ENCODE assay signal across 8 mouse cellular contexts in genomic region chr8:84985684-84986378, GRCm38 (mm10). TPM values are rescaled to one million over a fixed set of nuclear protein-coding genes. Genes with fewer than 3 reads are reported as not detected.
DNase-seq lines count a peak whose midpoint lies in the region; ATAC-seq lines count a peak whose summit lies in the region.

No protein-coding gene starts in this region.

- H3K27me3 ChIP-seq in forebrain, embryonic 11.5 days (ENCODE audit: control insufficient read depth, insufficient read depth, low read length), result peaks cover 12% of the 10 kb centered on the region; the same call in 1 of the 2 replicates
- H3K27me3 ChIP-seq in heart, embryonic 16.5 days (ENCODE audit: control insufficient read depth, insufficient read depth, low read length), result no peaks in the 10 kb centered on the region
- H3K27me3 ChIP-seq in liver, embryonic 15.5 days, result no peaks in the 10 kb centered on the region
- H3K27me3 ChIP-seq in neural tube, embryonic 11.5 days (ENCODE audit: control insufficient read depth, insufficient read depth, low read length), result peaks cover 10% of the 10 kb centered on the region

- H3K27ac ChIP-seq in forebrain, embryonic 11.5 days (ENCODE audit: low read depth, low read length), result no peak overlapping the region
- H3K27ac ChIP-seq in heart, embryonic 16.5 days (ENCODE audit: low read length), result peak overlapping the region; percentile 72
- peak overlapping the region; percentile 83 for H3K27ac ChIP-seq in liver, embryonic 15.5 days (replicated peaks)
- H3K27ac ChIP-seq in neural tube, embryonic 11.5 days (ENCODE audit: low read depth, low read length), result no peak overlapping the region

- peaks cover 22% of the 10 kb centered on the region for H3K4me1 ChIP-seq in forebrain, embryonic 11.5 days (replicated peaks; ENCODE audit: control insufficient read depth, insufficient read depth, low read length)
- H3K4me1 ChIP-seq in heart, embryonic 16.5 days (ENCODE audit: control insufficient read depth, insufficient read depth, low read length), result peaks cover 36% of the 10 kb centered on the region
- peaks cover 94% of the 10 kb centered on the region for H3K4me1 ChIP-seq in liver, embryonic 15.5 days (replicated peaks)
- peaks cover 20% of the 10 kb centered on the region for H3K4me1 ChIP-seq in neural tube, embryonic 11.5 days (ENCODE audit: control insufficient read depth, insufficient read depth, low read length)

- under 1% methylated on average over 51 of the region's 53 CpGs for WGBS in forebrain, embryonic 11.5 days
- under 1% methylated on average over 53 of the region's 53 CpGs for WGBS in heart, embryonic 16.5 days
- under 1% methylated on average over 53 of the region's 53 CpGs for WGBS in liver, embryonic 15.5 days (ENCODE audit: insufficient replicate concordance)
- WGBS in neural tube, embryonic 11.5 days, result under 1% methylated on average over 53 of the region's 53 CpGs

- H3K36me3 ChIP-seq in forebrain, embryonic 11.5 days (ENCODE audit: control insufficient read depth, insufficient read depth, low read length), result no peaks in the 10 kb centered on the region
- H3K36me3 ChIP-seq in heart, embryonic 16.5 days (ENCODE audit: control insufficient read depth, insufficient read depth), result no peaks in the 10 kb centered on the region
- H3K36me3 ChIP-seq in liver, embryonic 15.5 days (replicated peaks), result no peaks in the 10 kb centered on the region
- no peaks in the 10 kb centered on the region for H3K36me3 ChIP-seq in neural tube, embryonic 11.5 days (ENCODE audit: control insufficient read depth, insufficient read depth, low read length)

- DNase-seq in CD4-positive helper T cell, adult 2 months (ENCODE audit: low read depth, low spot score), result peak; percentile 99
- DNase-seq in brain, embryonic 18.5 days (ENCODE audit: low read depth, low spot score), result peak; percentile 84
- peak; percentile 89 for DNase-seq in forebrain, embryonic 11.5 days (ENCODE audit: low spot score)
- DNase-seq in kidney, postnatal 36 days, result peak; percentile 96
- peak; percentile 81 for DNase-seq in neural tube, embryonic 11.5 days (ENCODE audit: low spot score)
- peak; percentile 86 for DNase-seq in testis, postnatal 14 days (ENCODE audit: low spot score)

- H3K4me3 ChIP-seq in forebrain, embryonic 11.5 days (ENCODE audit: low read depth, low read length), result peak overlapping the region; percentile 44
- peak overlapping the region; percentile 66 for H3K4me3 ChIP-seq in heart, embryonic 16.5 days (ENCODE audit: low read length)
- H3K4me3 ChIP-seq in liver, embryonic 15.5 days (replicated peaks), result peak overlapping the region; percentile 62
- peak overlapping the region; percentile 43 for H3K4me3 ChIP-seq in neural tube, embryonic 11.5 days (ENCODE audit: low read depth, low read length)

- peak overlapping the region; percentile 99 for H3K4me2 ChIP-seq in forebrain, embryonic 11.5 days (ENCODE audit: low read depth, low read length, severe bottlenecking)
- H3K4me2 ChIP-seq in heart, embryonic 16.5 days (ENCODE audit: low read depth, low read length), result peak overlapping the region; percentile 97
- H3K4me2 ChIP-seq in liver, embryonic 15.5 days, result peak overlapping the region; percentile 99
- H3K4me2 ChIP-seq in neural tube, embryonic 11.5 days (ENCODE audit: low read depth), result peak overlapping the region; percentile 97

- ATAC-seq in forebrain, embryonic 11.5 days (replicated peaks; ENCODE audit: low FRiP score), result peak; percentile 26
- peak; percentile 26; the same call in 1 of the 2 replicates for ATAC-seq in heart, embryonic 16.5 days (replicated peaks; ENCODE audit: extremely low read depth, insufficient read depth, low FRiP score)
- ATAC-seq in liver, embryonic 15.5 days (ENCODE audit: insufficient read depth), result peak; percentile 4; the same call in 1 of the 2 replicates
- no peak for ATAC-seq in neural tube, embryonic 11.5 days (ENCODE audit: insufficient read depth, low FRiP score, low TSS enrichment)

- peak overlapping the region; percentile 57 for H3K9ac ChIP-seq in forebrain, embryonic 11.5 days (ENCODE audit: low read length)
- H3K9ac ChIP-seq in heart, embryonic 16.5 days (ENCODE audit: low read length), result peak overlapping the region; percentile 76
- peak overlapping the region; percentile 57 for H3K9ac ChIP-seq in liver, embryonic 15.5 days
- peak overlapping the region; percentile 43 for H3K9ac ChIP-seq in neural tube, embryonic 11.5 days (ENCODE audit: low read length)

- no peaks in the 10 kb centered on the region for H3K9me3 ChIP-seq in forebrain, embryonic 11.5 days (ENCODE audit: control insufficient read depth, low read length)
- no peaks in the 10 kb centered on the region for H3K9me3 ChIP-seq in heart, embryonic 16.5 days (replicated peaks; ENCODE audit: control insufficient read depth, low read length)
- no peaks in the 10 kb centered on the region for H3K9me3 ChIP-seq in liver, embryonic 15.5 days (replicated peaks)
- no peaks in the 10 kb centered on the region for H3K9me3 ChIP-seq in neural tube, embryonic 11.5 days (ENCODE audit: control insufficient read depth, low read length)

RNA-seq across cellular contexts. Expression of gene Hook2, which starts 4.6 kb away (rescaled TPM):
- 14.8 and 15.5 TPM in 2 replicates for polyA plus RNA-seq in forebrain, embryonic 11.5 days (2014; fragmentation: Nextera tagmentation; extraction: Ambion mirVana)
- 8.9 and 9.1 TPM in 2 replicates for polyA plus RNA-seq in heart, embryonic 16.5 days (2015; fragmentation: Nextera tagmentation; extraction: Ambion mirVana)
- 6.5 and 8.6 TPM in 2 replicates for polyA plus RNA-seq in liver, embryonic 15.5 days (2015; fragmentation: Nextera tagmentation; extraction: Ambion mirVana)
- polyA plus RNA-seq in neural tube, embryonic 11.5 days (2014; fragmentation: Nextera tagmentation; extraction: Ambion mirVana), result 10.5 and 12.9 TPM in 2 replicates

RNA-seq across cellular contexts. Expression of gene Junb, which starts 7.3 kb away (rescaled TPM):
- 5.2 and 5.8 TPM in 2 replicates for polyA plus RNA-seq in forebrain, embryonic 11.5 days (2014; fragmentation: Nextera tagmentation; extraction: Ambion mirVana)
- 11.7 and 15.3 TPM in 2 replicates for polyA plus RNA-seq in heart, embryonic 16.5 days (2015; fragmentation: Nextera tagmentation; extraction: Ambion mirVana)
- 18.2 and 22.1 TPM in 2 replicates for polyA plus RNA-seq in liver, embryonic 15.5 days (2015; fragmentation: Nextera tagmentation; extraction: Ambion mirVana)
- polyA plus RNA-seq in neural tube, embryonic 11.5 days (2014; fragmentation: Nextera tagmentation; extraction: Ambion mirVana), result 6.2 and 6.9 TPM in 2 replicates

RNA-seq across cellular contexts. Expression of gene Rnaseh2a, which starts 16.3 kb away (rescaled TPM):
- 128 and 147 TPM in 2 replicates for polyA plus RNA-seq in forebrain, embryonic 11.5 days (2014; fragmentation: Nextera tagmentation; extraction: Ambion mirVana)
- 80.2 and 82.7 TPM in 2 replicates for polyA plus RNA-seq in heart, embryonic 16.5 days (2015; fragmentation: Nextera tagmentation; extraction: Ambion mirVana)
- polyA plus RNA-seq in liver, embryonic 15.5 days (2015; fragmentation: Nextera tagmentation; extraction: Ambion mirVana), result 101 TPM in 2 replicates
- 92.9 and 116 TPM in 2 replicates for polyA plus RNA-seq in neural tube, embryonic 11.5 days (2014; fragmentation: Nextera tagmentation; extraction: Ambion mirVana)

RNA-seq across cellular contexts. Expression of gene Prdx2, which starts 16.4 kb away (rescaled TPM):
- polyA plus RNA-seq in forebrain, embryonic 11.5 days (2014; fragmentation: Nextera tagmentation; extraction: Ambion mirVana), result 1,226 and 1,312 TPM in 2 replicates
- polyA plus RNA-seq in heart, embryonic 16.5 days (2015; fragmentation: Nextera tagmentation; extraction: Ambion mirVana), result 591 and 662 TPM in 2 replicates
- 1,960 and 2,082 TPM in 2 replicates for polyA plus RNA-seq in liver, embryonic 15.5 days (2015; fragmentation: Nextera tagmentation; extraction: Ambion mirVana)
- 1,335 and 1,358 TPM in 2 replicates for polyA plus RNA-seq in neural tube, embryonic 11.5 days (2014; fragmentation: Nextera tagmentation; extraction: Ambion mirVana)

RNA-seq across cellular contexts. Expression of gene Gm49661, which starts 16.6 kb away (rescaled TPM):
- not detected in 2 replicates for polyA plus RNA-seq in forebrain, embryonic 11.5 days (2014; fragmentation: Nextera tagmentation; extraction: Ambion mirVana)
- not detected in 2 replicates for polyA plus RNA-seq in heart, embryonic 16.5 days (2015; fragmentation: Nextera tagmentation; extraction: Ambion mirVana)
- not detected in 2 replicates for polyA plus RNA-seq in liver, embryonic 15.5 days (2015; fragmentation: Nextera tagmentation; extraction: Ambion mirVana)
- not detected in 2 replicates for polyA plus RNA-seq in neural tube, embryonic 11.5 days (2014; fragmentation: Nextera tagmentation; extraction: Ambion mirVana)

Comparison
In these comparisons a context has a peak if more than half of its experiments do, and no peak if none do; other contexts are left out.
1. H3K27ac ChIP-seq: peak in heart, embryonic 16.5 days (single experiment) and liver, embryonic 15.5 days (single experiment); none in forebrain, embryonic 11.5 days (single experiment) and neural tube, embryonic 11.5 days (single experiment).
2. Peak in every context shown above with its lines, with median percentiles within 50 percentile points of each other: DNase-seq, H3K4me2 ChIP-seq, H3K4me3 ChIP-seq and H3K9ac ChIP-seq.